Mouse (Mus musculus) CD4-positive naive resting alpha-beta T cell, adult 76 days (primary cell): ENCODE data around the gene Zcchc8. TPM values are rescaled to one million over a fixed set of nuclear protein-coding genes. Genes with fewer than 3 reads are reported as not detected.

Experiments used
- total RNA-seq: library from RNA; stranded (reverse); gene quantifications from one replicate; pipeline ENCODE4 v1.2.4, GENCODE M21; 2023

Gene Zcchc8
- 71.2 TPM for total RNA-seq

DNA sequence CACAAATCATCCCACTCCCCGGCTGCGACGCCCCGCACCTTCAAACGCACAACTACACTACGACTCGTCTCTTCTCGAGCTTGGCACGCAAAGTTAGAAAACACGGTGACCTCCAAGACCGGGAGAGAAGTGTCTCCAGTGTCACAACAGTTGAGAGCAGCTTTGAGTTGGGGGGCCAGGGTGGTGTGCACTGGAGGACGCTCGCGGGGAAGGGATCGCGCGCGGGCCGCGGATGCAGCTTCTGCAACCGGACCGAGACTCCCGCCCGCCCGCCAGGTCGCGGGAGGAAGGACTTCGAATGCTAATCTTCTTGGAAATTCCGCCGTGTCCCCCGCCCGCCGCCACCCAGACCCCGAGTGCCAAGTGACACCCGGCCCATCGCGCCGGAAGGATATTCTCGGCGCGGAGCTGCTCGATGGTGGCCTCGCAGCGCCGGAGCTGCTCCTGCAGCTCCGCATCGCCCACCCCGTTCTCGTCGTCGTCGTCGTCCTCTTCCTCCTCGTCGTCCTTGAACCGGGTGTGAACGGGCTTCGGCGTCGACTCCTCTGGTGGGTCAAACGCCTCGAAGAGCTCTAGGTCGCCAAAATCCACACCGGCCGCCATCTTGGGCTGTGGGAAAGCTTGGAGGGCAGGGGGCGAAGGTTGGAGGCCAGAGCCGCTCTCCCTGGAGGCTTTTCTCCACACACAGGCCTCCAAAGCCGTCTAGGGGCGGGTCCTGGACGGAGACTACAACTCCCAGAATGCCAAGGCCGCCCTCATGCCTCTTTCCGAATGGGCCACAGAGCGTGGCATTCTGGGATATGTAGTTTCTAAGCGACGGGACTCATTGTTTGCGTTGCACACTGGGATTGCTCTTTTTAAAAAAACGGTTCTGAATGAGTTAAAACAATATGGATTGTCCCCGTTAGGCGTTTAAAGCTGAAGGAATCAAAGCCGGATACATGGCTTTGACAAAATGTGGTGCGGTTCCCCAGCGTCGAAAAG is at the start of gene Zcchc8:
Gene Zcchc8 (minus strand): TSS at position 773 of the 984 bp plus-strand sequence.

GRCm38 (mm10) chr5:123749065-123750064 is 28.5 kb upstream of the Zcchc8 start, which contains the start of the genes Rsrc2 and Kntc1:
Gene Rsrc2 (minus strand): TSS chr5:123749414.
Gene Kntc1 (plus strand): TSS chr5:123749716.

GRCm38 (mm10) chr5:123684221-123685144 is 36.4 kb downstream of the Zcchc8 start, which contains the start of gene Clip1:
Gene Clip1 (minus strand): TSS chr5:123684618.

Other genes starting within 250 kb of the Zcchc8 start
- not detected for gene Lrrc43, start 231.8 kb downstream of the Zcchc8 start, total RNA-seq
- gene Il31, start 231.6 kb downstream of the Zcchc8 start, total RNA-seq: not detected
- not detected for gene B3gnt4, start 210.6 kb downstream of the Zcchc8 start, total RNA-seq
- 51.0 TPM for gene Diablo, start 196.9 kb downstream of the Zcchc8 start, total RNA-seq
- gene Gm49027, start 195.6 kb downstream of the Zcchc8 start, total RNA-seq: 6.0 TPM
- gene Vps33a, start 148.1 kb downstream of the Zcchc8 start, total RNA-seq: 40.0 TPM
- gene Clip1, start 36.5 kb downstream of the Zcchc8 start, total RNA-seq: 120 TPM
- gene Rsrc2, start 28.3 kb upstream of the Zcchc8 start, total RNA-seq: 265 TPM
- 1.8 TPM for gene Kntc1, start 28.6 kb upstream of the Zcchc8 start, total RNA-seq
- gene Hcar2, start 144.4 kb upstream of the Zcchc8 start, total RNA-seq: 1.4 TPM
- gene Hcar1, start 158.9 kb upstream of the Zcchc8 start, total RNA-seq: not detected
- 33.9 TPM for gene Denr, start 186.1 kb upstream of the Zcchc8 start, total RNA-seq
- gene Gm43518, start 206.3 kb upstream of the Zcchc8 start, total RNA-seq: not detected
- gene Ccdc62, start 209.6 kb upstream of the Zcchc8 start, total RNA-seq: 4.3 TPM